Mouse (Mus musculus) MEL-GATA-1-ER (cell line): ENCODE data around the gene Ethe1.

Experiments used
- DNase-seq: peaks from one replicate; pipeline ENCODE4 v3.0.0-alpha.2; 2012; ENCODE audit warnings: low read depth; ENCODE audit errors: extremely low read depth

The Ethe1 gene

GRCm38 (mm10) chr7:24574224-24574796, 13.0 kb upstream of the Ethe1 start:
- DNase-seq, result no peak

- no peak for DNase-seq
These were observed 9.5 kb upstream of the Ethe1 start for GRCm38 (mm10) chr7:24577811-24578210.

GRCm38 (mm10) chr7:24584876-24585275, 2.5 kb upstream of the Ethe1 start:
- no peak for DNase-seq

- no peak for DNase-seq
These were observed 1.3 kb upstream of the Ethe1 start for GRCm38 (mm10) chr7:24585995-24586394.

GRCm38 (mm10) chr7:24586828-24587227, 515 bp upstream of the Ethe1 start:
- DNase-seq, result no peak

- no peak for DNase-seq
These were observed 993 bp downstream of the Ethe1 start for GRCm38 (mm10) chr7:24588336-24588735.

GRCm38 (mm10) chr7:24591735-24592134, 4.4 kb downstream of the Ethe1 start:
- DNase-seq, result no peak

GRCm38 (mm10) chr7:24592163-24592562, 4.8 kb downstream of the Ethe1 start:
- no peak for DNase-seq

- no peak for DNase-seq
These were observed 5.4 kb downstream of the Ethe1 start for GRCm38 (mm10) chr7:24592781-24593180.

GRCm38 (mm10) chr7:24593621-24594308, 6.4 kb downstream of the Ethe1 start:
- no peak for DNase-seq

- DNase-seq, result no peak
These were observed 7.0 kb downstream of the Ethe1 start for GRCm38 (mm10) chr7:24594309-24594803.

GRCm38 (mm10) chr7:24595464-24595863, 8.1 kb downstream of the Ethe1 start:
- DNase-seq, result no peak

GRCm38 (mm10) chr7:24598121-24598520, 10.8 kb downstream of the Ethe1 start:
- no peak for DNase-seq

GRCm38 (mm10) chr7:24599211-24600067, 12.1 kb downstream of the Ethe1 start:
- no peak for DNase-seq

- peak; percentile 76 for DNase-seq
These were observed 13.7 kb downstream of the Ethe1 start for GRCm38 (mm10) chr7:24600941-24601597.

- no peak for DNase-seq
These were observed 18.2 kb downstream of the Ethe1 start for GRCm38 (mm10) chr7:24605561-24605960.

GRCm38 (mm10) chr7:24606046-24606445, 18.7 kb downstream of the Ethe1 start:
- DNase-seq, result no peak

GRCm38 (mm10) chr7:24608017-24608416, 20.7 kb downstream of the Ethe1 start:
- no peak for DNase-seq

- DNase-seq, result no peak
These were observed 21.2 kb downstream of the Ethe1 start for GRCm38 (mm10) chr7:24608561-24608960.

GRCm38 (mm10) chr7:24610144-24610878, 23.0 kb downstream of the Ethe1 start, which contains the start of gene Phldb3:
Gene Phldb3, plus strand, starts transcription at chr7:24610763.
- DNase-seq, result no peak
